Mouse (Mus musculus) skeletal muscle tissue, adult 2 months (tissue): ENCODE measurements around the gene Ppat.

Experiments
- DNase-seq: peaks from one replicate; pipeline ENCODE4 v3.0.0-alpha.2; 2012; ENCODE audit warnings: low read depth, low spot score

Gene Ppat

GRCm38 (mm10) chr5:76884107-76884506 is 67.3 kb downstream of the Ppat start:
- no peak for DNase-seq

GRCm38 (mm10) chr5:76876106-76876758 is 75.1 kb downstream of the Ppat start:
- DNase-seq = no peak

- no peak for DNase-seq
Measured at GRCm38 (mm10) chr5:76869553-76869952, 81.8 kb downstream of the Ppat start.

- no peak for DNase-seq
Measured at GRCm38 (mm10) chr5:76868693-76869286, 82.6 kb downstream of the Ppat start.

- no peak for DNase-seq
Measured at GRCm38 (mm10) chr5:76866819-76867218, 84.6 kb downstream of the Ppat start.
